Mouse (Mus musculus) 3T3-L1 (cell line): ENCODE measurements around the gene Exoc5.
A peak's percentile ranks its signal among the peaks of the same experiment; 100 is the strongest.

Source experiments
- DNase-seq: peaks from one replicate; pipeline ENCODE4 v3.0.0-alpha.2; 2015; ENCODE audit warnings: low read depth, low spot score

Exoc5 gene

GRCm38 (mm10) chr14:49007979-49008378 lies 58.5 kb downstream of the Exoc5 start:
- DNase-seq, result peak; percentile 56

- no peak for DNase-seq
Observed at GRCm38 (mm10) chr14:49001655-49002054, 64.8 kb downstream of the Exoc5 start.

GRCm38 (mm10) chr14:48998795-48999194 lies 67.7 kb downstream of the Exoc5 start:
- DNase-seq, result peak; percentile 47

- DNase-seq, result no peak
Observed at GRCm38 (mm10) chr14:48993861-48994260, 72.6 kb downstream of the Exoc5 start.

GRCm38 (mm10) chr14:48992070-48992580 lies 74.3 kb downstream of the Exoc5 start:
- DNase-seq, result no peak

- DNase-seq, result no peak
Observed at GRCm38 (mm10) chr14:48991144-48991522, 75.3 kb downstream of the Exoc5 start.

- DNase-seq, result no peak
Observed at GRCm38 (mm10) chr14:48990471-48991143, 75.8 kb downstream of the Exoc5 start.

- no peak for DNase-seq
Observed at GRCm38 (mm10) chr14:48989831-48990230, 76.6 kb downstream of the Exoc5 start.

- no peak for DNase-seq
Observed at GRCm38 (mm10) chr14:48986231-48986630, 80.2 kb downstream of the Exoc5 start.

- DNase-seq, result no peak
Observed at GRCm38 (mm10) chr14:48985673-48986072, 80.8 kb downstream of the Exoc5 start.

- peak; percentile 5 for DNase-seq
Observed at GRCm38 (mm10) chr14:48978971-48979388, 87.5 kb downstream of the Exoc5 start.

- no peak for DNase-seq
Observed at GRCm38 (mm10) chr14:48971546-48971945, 94.9 kb downstream of the Exoc5 start.

GRCm38 (mm10) chr14:48968670-48969069 lies 97.8 kb downstream of the Exoc5 start:
- DNase-seq, result no peak
